Mouse (Mus musculus): Measurements from ENCODE around the gene Lrsam1.

GRCm38 (mm10) chr2:32954581-32954980, 6.8 kb downstream of the Lrsam1 start:
- TF ChIP-seq POLR2A (IDR thresholded peaks at IDR 0.05; ENCODE audit: borderline replicate concordance, insufficient read depth, low read length), result no peak
- TF ChIP-seq CTCF (IDR thresholded peaks at IDR 0.05; ENCODE audit: borderline replicate concordance, insufficient read depth, low read depth, low read length), result no peak

All from cerebellum, adult 2 months (tissue).